Mouse (Mus musculus) heart, embryonic 14.5 days (tissue): Measurements from ENCODE around the gene Rpn1. TPM values are rescaled to one million over a fixed set of nuclear protein-coding genes. Genes with fewer than 3 reads are reported as not detected.
"Not testable (repeated sequence)": the region's sequence is repeated elsewhere in the genome, so short reads cannot be mapped to it uniquely, and the experiment has no call there.

ENCODE experiments used
- ATAC-seq: fragments of 200-750 bp; cut with Nextera tagmentation; 2 replicates; pipeline ENCODE4 v1.8.0; 2017; ENCODE audit warnings: low read depth, moderate TSS enrichment; ENCODE audit not compliant: insufficient number of reproducible peaks, insufficient read depth, low FRiP score
- H3K27ac ChIP-seq, 2 experiments: fragments of 200-500 bp in 1 of 2; fragments of 300-500 bp in 1 of 2; sonication (generic) in 1 of 2; replicated peaks in 1 of 2; 2 replicates each; pipeline ENCODE4 v1.5.1; 2012 to 2014; ENCODE audit warnings: low read depth in 2 of 2, low read length in 2 of 2, control low read depth in 1 of 2, mild to moderate bottlenecking in 1 of 2, mixed read lengths in 1 of 2; ENCODE audit not compliant: control insufficient read depth in 1 of 2, insufficient read depth in 1 of 2
- H3K27me3 ChIP-seq: fragments of 300-500 bp; sonication (generic); 2 replicates; pipeline ENCODE4 v1.6.1; 2014; ENCODE audit warnings: mild to moderate bottlenecking, low read length, control low read depth; ENCODE audit not compliant: control insufficient read depth, insufficient read depth
- H3K36me3 ChIP-seq: fragments of 300-500 bp; sonication (generic); 2 replicates; pipeline ENCODE4 v1.6.1; 2014; ENCODE audit warnings: mild to moderate bottlenecking, control low read depth, low read length, mixed read lengths; ENCODE audit not compliant: control insufficient read depth, insufficient read depth
- H3K4me1 ChIP-seq, 2 experiments: fragments of 200-500 bp in 1 of 2; fragments of 300-500 bp in 1 of 2; sonication (generic) in 1 of 2; 2 replicates each; pipeline ENCODE4 v1.6.1; 2012 to 2014; ENCODE audit warnings: low read length in 2 of 2, control low read depth in 1 of 2, mixed read lengths in 1 of 2; ENCODE audit not compliant: control insufficient read depth in 2 of 2, insufficient read depth in 2 of 2
- H3K4me2 ChIP-seq: fragments of 300-500 bp; sonication (generic); 2 replicates; pipeline ENCODE4 v1.6.1; 2014; ENCODE audit warnings: mild to moderate bottlenecking, low read length
- H3K4me3 ChIP-seq, 2 experiments: fragments of 200-500 bp in 1 of 2; fragments of 300-500 bp in 1 of 2; sonication (generic) in 1 of 2; 2 replicates each; pipeline ENCODE4 v1.5.1; 2012 to 2014; ENCODE audit warnings: low read length in 2 of 2, mild to moderate bottlenecking in 2 of 2, control low read depth in 1 of 2, low read depth in 1 of 2, moderate library complexity in 1 of 2; ENCODE audit not compliant: control insufficient read depth in 1 of 2, insufficient read depth in 1 of 2
- H3K9ac ChIP-seq: fragments of 300-500 bp; sonication (generic); 2 replicates; pipeline ENCODE4 v1.6.1; 2014; ENCODE audit warnings: mild to moderate bottlenecking, low read length
- H3K9me3 ChIP-seq: fragments of 300-500 bp; sonication (generic); 2 replicates; pipeline ENCODE4 v1.6.1; 2016; ENCODE audit warnings: low read length, control low read depth; ENCODE audit not compliant: control insufficient read depth
- WGBS: fragments of 180-500 bp; shearing (Covaris S2); extraction: QIAGEN DNeasy Blood & Tissue Kit; methylation state at CpG from one replicate; pipeline ENCODE4 v1.1.7; 2014; 5-methylcytosine and 5-hydroxymethylcytosine counted together
- polyA plus RNA-seq: library from polyadenylated mRNA; unstranded; fragments of >200 nt; fragmentation: Nextera tagmentation; extraction: Ambion mirVana; gene quantifications from 2 replicates; pipeline ENCODE4 v1.2.1, GENCODE M21; 2014

The Rpn1 gene
- polyA plus RNA-seq, 1 experiment from 2014 or later = 180 TPM

- no peak overlapping the region for H3K4me3 ChIP-seq
- H3K27ac ChIP-seq = no peak overlapping the region
- peaks cover 3 to 7% of the 10 kb centered on the region in 2 experiments; a peak in 2 of 4 replicates for H3K4me1 ChIP-seq
- H3K9me3 ChIP-seq = no peaks in the 10 kb centered on the region
- no peaks in the 10 kb centered on the region for H3K36me3 ChIP-seq
- 45% methylated on average over 11 of the region's 11 CpGs for WGBS
- H3K27me3 ChIP-seq = peaks cover 24% of the 10 kb centered on the region
- peak overlapping the region; percentile 53 for H3K4me2 ChIP-seq
- ATAC-seq = no peak
- no peak overlapping the region for H3K9ac ChIP-seq
These were observed 39.0 kb downstream of the Rpn1 start for GRCm38 (mm10) chr6:88123150-88123857.

GRCm38 (mm10) chr6:88123858-88124261 is 39.6 kb downstream of the Rpn1 start:
- 3% methylated on average over 9 of the region's 9 CpGs for WGBS
- ATAC-seq = peak; percentile 69; the same call in 1 of the 2 replicates

DNA sequence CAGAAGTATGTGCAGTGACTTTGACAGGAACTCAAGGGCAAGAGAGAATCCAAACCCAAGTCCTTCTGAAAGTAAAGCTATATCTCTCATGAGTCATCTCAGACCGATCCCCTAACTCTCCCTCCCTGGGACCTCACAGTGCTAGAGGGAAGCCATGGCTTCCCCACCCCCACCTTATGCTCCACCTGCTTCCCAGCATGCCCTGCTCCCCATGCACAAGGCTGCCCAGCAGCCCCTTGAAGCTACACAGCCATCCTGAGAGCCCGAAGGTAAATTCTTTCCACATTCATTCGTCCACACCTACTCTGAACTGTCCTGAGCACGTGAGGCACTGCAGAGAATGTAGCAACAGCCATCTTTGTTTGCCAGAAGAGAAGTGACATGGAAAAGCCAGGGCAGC is 40.3 kb downstream of the Rpn1 start:
- ATAC-seq = no peak
- peaks cover 3 to 7% of the 10 kb centered on the region in 2 experiments; a peak in 2 of 4 replicates for H3K4me1 ChIP-seq
- peaks cover 24% of the 10 kb centered on the region for H3K27me3 ChIP-seq
- WGBS = 66% methylated on average over 4 of the region's 4 CpGs
- H3K4me2 ChIP-seq = no peak overlapping the region
- no peaks in the 10 kb centered on the region for H3K36me3 ChIP-seq
- H3K9ac ChIP-seq = no peak overlapping the region
- H3K9me3 ChIP-seq = no peaks in the 10 kb centered on the region
- no peak overlapping the region for H3K27ac ChIP-seq
- no peak overlapping the region for H3K4me3 ChIP-seq

More at GRCm38 (mm10) chr6:88123858-88124261, 39.6 kb downstream of the Rpn1 start:
- Histone ChIP-seq H3K4me2 (peak overlapping the region; percentile 53), H3K27ac (no peak overlapping the region), H3K9ac (no peak overlapping the region), H3K4me3 (no peak overlapping the region), H3K27me3 (peaks cover 24% of the 10 kb centered on the region), H3K36me3 (no peaks in the 10 kb centered on the region), H3K9me3 (no peaks in the 10 kb centered on the region), H3K4me1 (peaks cover 3 to 7% of the 10 kb centered on the region in 2 experiments; a peak in 2 of 4 replicates)

GRCm38 (mm10) chr6:88125815-88126214 is 41.5 kb downstream of the Rpn1 start:
- 79% methylated on average over 10 of the region's 10 CpGs for WGBS
- H3K9ac ChIP-seq, H3K9me3 ChIP-seq, H3K4me3 ChIP-seq, ATAC-seq, H3K27ac ChIP-seq, H3K4me2 ChIP-seq, H3K36me3 ChIP-seq, H3K4me1 ChIP-seq: not testable (repeated sequence)
- H3K27me3 ChIP-seq = peaks cover 28% of the 10 kb centered on the region

DNA sequence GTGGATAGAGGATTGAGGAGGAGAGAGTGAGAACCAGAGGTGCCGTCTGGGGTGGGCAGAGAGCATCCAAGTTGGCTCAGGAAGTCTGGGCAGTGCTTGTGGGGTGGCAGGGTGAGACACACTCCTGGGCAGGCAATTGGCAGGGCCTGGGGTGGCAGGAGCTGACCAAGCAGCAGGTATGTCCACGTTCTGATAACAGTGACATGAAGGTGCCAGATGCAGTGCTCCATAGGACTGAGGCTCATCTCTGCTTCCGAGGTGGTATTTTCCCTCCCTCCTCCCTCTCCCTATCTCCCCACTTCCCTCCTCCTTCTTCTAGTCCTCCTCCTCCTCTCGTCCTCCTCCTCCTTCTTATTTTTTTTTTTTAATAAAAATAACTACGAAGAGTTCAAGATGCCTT is 47.2 kb downstream of the Rpn1 start:
- peaks cover 46% of the 10 kb centered on the region for H3K27me3 ChIP-seq
- ATAC-seq = no peak
- peak overlapping the region; percentile 56 for H3K4me2 ChIP-seq
- 15% methylated on average over 5 of the region's 5 CpGs for WGBS
- H3K9ac ChIP-seq = no peak overlapping the region; the same call in 1 of the 2 replicates
- no peak overlapping the region for H3K27ac ChIP-seq
- H3K4me3 ChIP-seq = no peak overlapping the region
- H3K9me3 ChIP-seq = no peaks in the 10 kb centered on the region
- no peaks in the 10 kb centered on the region for H3K36me3 ChIP-seq
- peaks cover 20 to 32% of the 10 kb centered on the region in 2 experiments for H3K4me1 ChIP-seq

- no peaks in the 10 kb centered on the region for H3K9me3 ChIP-seq
- WGBS = 3% methylated on average over 17 of the region's 17 CpGs
- H3K36me3 ChIP-seq = no peaks in the 10 kb centered on the region
- H3K9ac ChIP-seq = peak overlapping the region; percentile 23; the same call in 1 of the 2 replicates
- peaks cover 46% of the 10 kb centered on the region for H3K27me3 ChIP-seq
- H3K4me3 ChIP-seq = no peak overlapping the region
- H3K27ac ChIP-seq = 0 out of 4 replicates have a peak overlapping the region, but pooled peaks of 1 of the 2 experiments have one; percentile 21
- H3K4me2 ChIP-seq = peak overlapping the region; percentile 56
- peak; percentile 78 for ATAC-seq
- H3K4me1 ChIP-seq = peaks cover 21 to 34% of the 10 kb centered on the region in 2 experiments
These were observed 47.8 kb downstream of the Rpn1 start for GRCm38 (mm10) chr6:88132051-88132450.

DNA sequence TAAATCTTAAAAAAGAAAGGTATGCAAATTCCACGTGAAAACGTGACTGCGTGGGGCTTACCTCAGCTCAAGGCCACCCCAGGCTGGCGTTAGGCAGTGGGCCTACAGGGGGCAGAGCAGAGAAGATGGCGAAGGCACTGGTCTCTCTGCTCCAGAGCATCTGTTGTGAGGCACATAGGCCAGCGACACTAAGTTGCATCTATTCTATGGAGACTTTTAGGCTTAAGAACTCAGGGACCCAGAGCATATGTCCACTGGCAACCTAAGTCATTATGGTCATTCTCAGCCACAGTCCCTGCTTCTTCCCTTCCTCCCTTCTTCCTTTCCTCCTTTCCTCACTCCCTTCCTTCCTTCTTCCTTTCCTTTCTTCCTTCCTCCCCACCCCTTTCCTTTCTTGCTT is 48.8 kb downstream of the Rpn1 start:
- ATAC-seq = no peak

More for the DNA sequence above, 48.8 kb downstream of the Rpn1 start:
- Histone ChIP-seq H3K9me3 (no peaks in the 10 kb centered on the region), H3K9ac (no peak overlapping the region), H3K4me2 (no peak overlapping the region), H3K27me3 (peaks cover 52% of the 10 kb centered on the region), H3K4me3 (no peak overlapping the region), H3K27ac (no peak overlapping the region), H3K36me3 (no peaks in the 10 kb centered on the region), H3K4me1 (peaks cover 21 to 34% of the 10 kb centered on the region in 2 experiments)
- WGBS = 86% methylated on average over 6 of the region's 6 CpGs
